Comparison of ENCODE assay signal across 10 mouse cellular contexts in the genomic region with DNA sequence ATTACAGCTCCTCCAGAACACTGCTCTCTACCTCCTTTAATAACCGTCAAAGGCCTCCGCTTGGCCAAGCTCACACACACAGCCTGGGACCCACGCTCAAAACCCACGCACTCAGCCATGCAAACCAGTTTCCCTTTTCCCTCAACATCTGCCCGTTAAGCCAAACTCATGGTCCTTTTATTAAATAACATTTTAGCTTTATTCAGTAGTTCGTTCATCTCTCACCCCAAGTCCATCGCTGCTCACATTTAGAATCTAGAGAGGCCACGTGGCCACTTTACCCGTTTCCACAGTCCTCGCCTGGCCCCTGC. TPM values are rescaled to one million over a fixed set of nuclear protein-coding genes. Genes with fewer than 3 reads are reported as not detected.
DNase-seq lines count a peak whose midpoint lies in the region; ATAC-seq and TF ChIP-seq lines count a peak whose summit lies in the region.
"Had no signal": no experiment of that assay in that cellular context is flagged by ENCODE, and none has a peak within 500 bp of the region (broad histone marks: within the 10 kb centered on the region; RNA-seq: fewer than 3 reads in every experiment).

No protein-coding gene starts in this region.

- H3K27ac ChIP-seq in gastrocnemius, adult 2 months, result peak overlapping the region; percentile 84; the same call in 1 of the 2 replicates
- no peak overlapping the region for H3K27ac ChIP-seq in neural tube, embryonic 11.5 days (ENCODE audit: low read depth, low read length)
- H3K27ac ChIP-seq in limb, embryonic 14.5 days (replicated peaks; ENCODE audit: low read depth, low read length), result no peak overlapping the region
- H3K27ac ChIP-seq in stomach, embryonic 15.5 days, result no peak overlapping the region

- 11% methylated on average over 10 of the region's 10 CpGs for WGBS in neural tube, embryonic 11.5 days
- WGBS in limb, embryonic 14.5 days, result 16% methylated on average over 10 of the region's 10 CpGs
- WGBS in stomach, embryonic 15.5 days, result 25% methylated on average over 10 of the region's 10 CpGs

- no peak for TF ChIP-seq POLR2A in limb, embryonic 14.5 days (IDR thresholded peaks at IDR 0.05; ENCODE audit: borderline replicate concordance, extremely low read depth, insufficient read depth, insufficient read length)

- no peaks in the 10 kb centered on the region for H3K9me3 ChIP-seq in neural tube, embryonic 11.5 days (ENCODE audit: control insufficient read depth, low read length)
- H3K9me3 ChIP-seq in limb, embryonic 14.5 days (ENCODE audit: control insufficient read depth, low read length), result no peaks in the 10 kb centered on the region
- H3K9me3 ChIP-seq in stomach, embryonic 15.5 days, result no peaks in the 10 kb centered on the region

- peak overlapping the region; percentile 76 for H3K4me3 ChIP-seq in gastrocnemius, adult 2 months
- peak overlapping the region; percentile 47 for H3K4me3 ChIP-seq in neural tube, embryonic 11.5 days (ENCODE audit: low read depth, low read length)
- H3K4me3 ChIP-seq in limb, embryonic 14.5 days (replicated peaks; ENCODE audit: low read length), result peak overlapping the region; percentile 53
- H3K4me3 ChIP-seq in stomach, embryonic 15.5 days (replicated peaks), result peak overlapping the region; percentile 47

- peaks cover 37% of the 10 kb centered on the region for H3K4me1 ChIP-seq in neural tube, embryonic 11.5 days (ENCODE audit: control insufficient read depth, insufficient read depth, low read length)
- peaks cover 26% of the 10 kb centered on the region for H3K4me1 ChIP-seq in limb, embryonic 14.5 days (ENCODE audit: control insufficient read depth, insufficient read depth, low read length)
- peaks cover 42% of the 10 kb centered on the region for H3K4me1 ChIP-seq in stomach, embryonic 15.5 days

- peaks cover 30% of the 10 kb centered on the region for H3K27me3 ChIP-seq in neural tube, embryonic 11.5 days (ENCODE audit: control insufficient read depth, insufficient read depth, low read length)
- peaks cover 58% of the 10 kb centered on the region for H3K27me3 ChIP-seq in limb, embryonic 14.5 days (ENCODE audit: control insufficient read depth, insufficient read depth, low read length)
- H3K27me3 ChIP-seq in stomach, embryonic 15.5 days (replicated peaks), result peaks cover 55% of the 10 kb centered on the region

- H3K36me3 ChIP-seq in neural tube, embryonic 11.5 days (ENCODE audit: control insufficient read depth, insufficient read depth, low read length), result no peaks in the 10 kb centered on the region
- H3K36me3 ChIP-seq in limb, embryonic 14.5 days (ENCODE audit: control insufficient read depth, insufficient read depth, low read length), result no peaks in the 10 kb centered on the region
- no peaks in the 10 kb centered on the region for H3K36me3 ChIP-seq in stomach, embryonic 15.5 days

- no peak for TF ChIP-seq CTCF in gastrocnemius, adult 2 months (IDR thresholded peaks at IDR 0.05)

- peak overlapping the region; percentile 85 for H3K4me2 ChIP-seq in neural tube, embryonic 11.5 days (ENCODE audit: low read depth)
- H3K4me2 ChIP-seq in limb, embryonic 14.5 days (replicated peaks; ENCODE audit: low read depth, low read length, severe bottlenecking), result peak overlapping the region; percentile 99
- peak overlapping the region; percentile 96 for H3K4me2 ChIP-seq in stomach, embryonic 15.5 days

- DNase-seq in gastrocnemius, adult 2 months, result no peak
- no peak for DNase-seq in gastrocnemius, adult 8-10 months (ENCODE audit: low spot score in 2 of 2)
- DNase-seq in neural tube, embryonic 11.5 days (ENCODE audit: low spot score), result peak; percentile 49
- no peak for DNase-seq in neural tube, embryonic 10.5 days (ENCODE audit: extremely low spot score, low spot score)
- DNase-seq in limb, embryonic 14.5 days (ENCODE audit: low spot score), result no peak
- no peak for DNase-seq in left cerebral cortex, postnatal 10 days (ENCODE audit: extremely low spot score in 1 of 2, low spot score in 2 of 2)
- DNase-seq in layer of hippocampus, adult 9-11 months, result no peak

- H3K9ac ChIP-seq in neural tube, embryonic 11.5 days (ENCODE audit: low read length), result peak overlapping the region; percentile 73
- H3K9ac ChIP-seq in limb, embryonic 14.5 days (ENCODE audit: low read depth, low read length, severe bottlenecking), result peak overlapping the region; percentile 57
- H3K9ac ChIP-seq in stomach, embryonic 15.5 days, result peak overlapping the region; percentile 40; the same call in 1 of the 2 replicates

- ATAC-seq in neural tube, embryonic 11.5 days (ENCODE audit: insufficient read depth, low FRiP score, low TSS enrichment), result no peak
- no peak for ATAC-seq in limb, embryonic 14.5 days (ENCODE audit: low FRiP score, low read depth)
- no peak for ATAC-seq in stomach, embryonic 15.5 days (ENCODE audit: insufficient read depth, low FRiP score, low read depth)

- intact Hi-C loops in gastrocnemius, adult 2 months (cut with DNase I), result loop anchor here (2.0 to 5.0 kb wide), 2 partner anchors 40 to 121 kb away; no protein-coding TSS in a partner anchor
- intact Hi-C loops in left cerebral cortex, postnatal 10 days (cut with DNase I), result loop anchor here (5.0 kb wide), 2 partner anchors 41 to 106 kb away; no protein-coding TSS in a partner anchor

RNA-seq across cellular contexts. Expression of gene Grrp1, which starts 3.0 kb away (rescaled TPM):
- total RNA-seq in gastrocnemius, adult 2 months (2021), result 1 to 10 TPM; 1.7 to 3.1 TPM
- total RNA-seq in gastrocnemius, adult 8-10 months (2022), result 1 to 10 TPM; 1.7 to 2.5 (median 1.8) TPM
- polyA plus RNA-seq in neural tube, embryonic 11.5 days (2014; fragmentation: Nextera tagmentation; extraction: Ambion mirVana), result 11.1 and 11.8 TPM in 2 replicates
- polyA plus RNA-seq in limb, embryonic 14.5 days (2012; rRNA removed), result 9.7 and 13.1 TPM in 2 replicates
- polyA plus RNA-seq in limb, embryonic 14.5 days (2014; fragmentation: Nextera tagmentation; extraction: Ambion mirVana), result 5.2 and 5.4 TPM in 2 replicates
- 4.2 and 5.2 TPM in 2 replicates for polyA plus RNA-seq in stomach, embryonic 15.5 days (2015; fragmentation: Nextera tagmentation; extraction: Ambion mirVana)
- total RNA-seq in left cerebral cortex, postnatal 10 days (2021), result 1 to 10 TPM; 3.3 to 3.7 TPM
- polyA plus RNA-seq: C2C12 had no signal

RNA-seq across cellular contexts. Expression of gene Gm30191, which starts 4.2 kb away (rescaled TPM):
- not detected for total RNA-seq in gastrocnemius, adult 2 months (2021)
- total RNA-seq in gastrocnemius, adult 8-10 months (2022), result not detected
- not detected in 2 replicates for polyA plus RNA-seq in neural tube, embryonic 11.5 days (2014; fragmentation: Nextera tagmentation; extraction: Ambion mirVana)
- not detected in 2 replicates for polyA plus RNA-seq in limb, embryonic 14.5 days (2012; rRNA removed)
- polyA plus RNA-seq in limb, embryonic 14.5 days (2014; fragmentation: Nextera tagmentation; extraction: Ambion mirVana), result not detected in 2 replicates
- not detected in 2 replicates for polyA plus RNA-seq in stomach, embryonic 15.5 days (2015; fragmentation: Nextera tagmentation; extraction: Ambion mirVana)
- not detected for total RNA-seq in left cerebral cortex, postnatal 10 days (2021)
- polyA plus RNA-seq: C2C12; large intestine, adult 2 months had no signal

RNA-seq across cellular contexts. Expression of gene Zfp593, which starts 5.5 kb away (rescaled TPM):
- 1 to 10 TPM; 4.8 to 6.4 TPM for total RNA-seq in gastrocnemius, adult 2 months (2021)
- 1 to 10 TPM; 5.0 to 7.3 (median 6.1) TPM for total RNA-seq in gastrocnemius, adult 8-10 months (2022)
- polyA plus RNA-seq in neural tube, embryonic 11.5 days (2014; fragmentation: Nextera tagmentation; extraction: Ambion mirVana), result 18.6 and 19.2 TPM in 2 replicates
- polyA plus RNA-seq in limb, embryonic 14.5 days (2012; rRNA removed), result 15.8 and 18.1 TPM in 2 replicates
- polyA plus RNA-seq in limb, embryonic 14.5 days (2014; fragmentation: Nextera tagmentation; extraction: Ambion mirVana), result 17.3 and 18.9 TPM in 2 replicates
- 15.1 and 15.9 TPM in 2 replicates for polyA plus RNA-seq in stomach, embryonic 15.5 days (2015; fragmentation: Nextera tagmentation; extraction: Ambion mirVana)
- total RNA-seq in left cerebral cortex, postnatal 10 days (2021), result 10 to 100 TPM; 13.4 to 13.7 TPM

RNA-seq across cellular contexts. Expression of gene E130218I03Rik, which starts 7.4 kb away (rescaled TPM):
- total RNA-seq in gastrocnemius, adult 2 months (2021), result under 1 TPM in 1 of 2 experiments, not detected in 1; 0.26 TPM
- under 1 TPM in 1 of 4 experiments, not detected in 3; 0.29 TPM for total RNA-seq in gastrocnemius, adult 8-10 months (2022)
- polyA plus RNA-seq in neural tube, embryonic 11.5 days (2014; fragmentation: Nextera tagmentation; extraction: Ambion mirVana), result 0.28 TPM in 1 of 2 replicates, not detected in the other
- polyA plus RNA-seq in limb, embryonic 14.5 days (2012; rRNA removed), result 0.10 TPM in 1 of 2 replicates, not detected in the other
- polyA plus RNA-seq in limb, embryonic 14.5 days (2014; fragmentation: Nextera tagmentation; extraction: Ambion mirVana), result 0.67 and 0.76 TPM in 2 replicates
- polyA plus RNA-seq in stomach, embryonic 15.5 days (2015; fragmentation: Nextera tagmentation; extraction: Ambion mirVana), result 0.28 and 0.37 TPM in 2 replicates
- total RNA-seq in left cerebral cortex, postnatal 10 days (2021), result not detected
- polyA plus RNA-seq: large intestine, adult 2 months had no signal

RNA-seq across cellular contexts. Expression of gene Cnksr1, which starts 12.7 kb away (rescaled TPM):
- total RNA-seq in gastrocnemius, adult 2 months (2021), result 10 to 100 TPM; 26.3 to 53.5 TPM
- 10 to 100 TPM; 48.7 to 66.3 (median 61.7) TPM for total RNA-seq in gastrocnemius, adult 8-10 months (2022)
- polyA plus RNA-seq in neural tube, embryonic 11.5 days (2014; fragmentation: Nextera tagmentation; extraction: Ambion mirVana), result 0.36 and 0.50 TPM in 2 replicates
- polyA plus RNA-seq in limb, embryonic 14.5 days (2012; rRNA removed), result 2.8 and 3.3 TPM in 2 replicates
- 2.0 TPM in 2 replicates for polyA plus RNA-seq in limb, embryonic 14.5 days (2014; fragmentation: Nextera tagmentation; extraction: Ambion mirVana)
- polyA plus RNA-seq in stomach, embryonic 15.5 days (2015; fragmentation: Nextera tagmentation; extraction: Ambion mirVana), result 7.7 and 10.0 TPM in 2 replicates
- under 1 TPM; 0.24 to 0.61 TPM for total RNA-seq in left cerebral cortex, postnatal 10 days (2021)
